Mouse (Mus musculus): ENCODE measurements around the gene Stau1. TPM values are rescaled to one million over a fixed set of nuclear protein-coding genes. Genes with fewer than 3 reads are reported as not detected.
"Not testable (repeated sequence)": the region's sequence is repeated elsewhere in the genome, so short reads cannot be mapped to it uniquely, and the experiment has no call there.

Stau1 gene
- polyA plus RNA-seq, 1 experiment: 74.9 TPM

- Histone ChIP-seq H3K4me1 (ENCODE audit: control insufficient read depth, insufficient read depth, low read length) (peaks cover 4% of the 10 kb centered on the region), H3K27ac (ENCODE audit: insufficient read depth, low read length) (peak within 1 kb of the TSS; percentile 53; the same call in 1 of the 2 replicates), H3K4me3 (ENCODE audit: insufficient read depth, low read length) (peak within 1 kb of the TSS; percentile 93)
- TF ChIP-seq CTCF (IDR thresholded peaks at IDR 0.05; ENCODE audit: borderline replicate concordance, insufficient read depth, low read length) (no peak), POLR2A (IDR thresholded peaks at IDR 0.05; ENCODE audit: low read depth, low read length) (peak; percentile 73)
Observed at GRCm38 (mm10) chr2:167014702-167015381, 18.7 kb upstream of the Stau1 start, which contains the start of gene Ddx27. Ddx27 (plus strand) TSS chr2:167015193.

GRCm38 (mm10) chr2:167010546-167010945 is 14.4 kb upstream of the Stau1 start:
- Histone ChIP-seq H3K4me1 (ENCODE audit: control insufficient read depth, insufficient read depth, low read length) (no peaks in the 10 kb centered on the region), H3K4me3 (ENCODE audit: insufficient read depth, low read length) (no peak overlapping the region), H3K27ac (ENCODE audit: insufficient read depth, low read length) (no peak overlapping the region)
- no peak for TF ChIP-seq POLR2A (IDR thresholded peaks at IDR 0.05; ENCODE audit: low read depth, low read length)
- TF ChIP-seq CTCF (IDR thresholded peaks at IDR 0.05; ENCODE audit: borderline replicate concordance, insufficient read depth, low read length): no peak

- H3K4me1 ChIP-seq (ENCODE audit: control insufficient read depth, insufficient read depth, low read length): no peaks in the 10 kb centered on the region
- no peak overlapping the region for H3K4me3 ChIP-seq (ENCODE audit: insufficient read depth, low read length)
- no peak overlapping the region for H3K27ac ChIP-seq (ENCODE audit: insufficient read depth, low read length)
- TF ChIP-seq CTCF (IDR thresholded peaks at IDR 0.05; ENCODE audit: borderline replicate concordance, insufficient read depth, low read length) (no peak), POLR2A (IDR thresholded peaks at IDR 0.05; ENCODE audit: low read depth, low read length) (no peak)
Observed at GRCm38 (mm10) chr2:167009483-167009882, 13.4 kb upstream of the Stau1 start.

GRCm38 (mm10) chr2:167007565-167007964 is 11.5 kb upstream of the Stau1 start:
- H3K27ac ChIP-seq (ENCODE audit: insufficient read depth, low read length); H3K4me3 ChIP-seq (ENCODE audit: insufficient read depth, low read length); H3K4me1 ChIP-seq (ENCODE audit: control insufficient read depth, insufficient read depth, low read length): not testable (repeated sequence)

- Histone ChIP-seq H3K27ac (ENCODE audit: insufficient read depth, low read length) (no peak overlapping the region), H3K4me3 (ENCODE audit: insufficient read depth, low read length) (no peak overlapping the region), H3K4me1 (ENCODE audit: control insufficient read depth, insufficient read depth, low read length) (no peaks in the 10 kb centered on the region; the same call in 1 of the 2 replicates)
- no peak for TF ChIP-seq CTCF (IDR thresholded peaks at IDR 0.05; ENCODE audit: borderline replicate concordance, insufficient read depth, low read length)
- TF ChIP-seq POLR2A (IDR thresholded peaks at IDR 0.05; ENCODE audit: low read depth, low read length): no peak
Observed at GRCm38 (mm10) chr2:167007001-167007491, 10.9 kb upstream of the Stau1 start.

GRCm38 (mm10) chr2:167006355-167006754 is 10.3 kb upstream of the Stau1 start:
- no peak for TF ChIP-seq POLR2A (IDR thresholded peaks at IDR 0.05; ENCODE audit: low read depth, low read length)
- no peak for TF ChIP-seq CTCF (IDR thresholded peaks at IDR 0.05; ENCODE audit: borderline replicate concordance, insufficient read depth, low read length)

GRCm38 (mm10) chr2:167004099-167004854 is 8.2 kb upstream of the Stau1 start:
- TF ChIP-seq POLR2A (IDR thresholded peaks at IDR 0.05; ENCODE audit: low read depth, low read length) (no peak), CTCF (IDR thresholded peaks at IDR 0.05; ENCODE audit: borderline replicate concordance, insufficient read depth, low read length) (no peak)
- H3K4me3 ChIP-seq (ENCODE audit: insufficient read depth, low read length): no peak overlapping the region
- H3K4me1 ChIP-seq (ENCODE audit: control insufficient read depth, insufficient read depth, low read length): no peaks in the 10 kb centered on the region; the same call in 1 of the 2 replicates
- H3K27ac ChIP-seq (ENCODE audit: insufficient read depth, low read length): no peak overlapping the region

More at GRCm38 (mm10) chr2:167006355-167006754, 10.3 kb upstream of the Stau1 start:
- Histone ChIP-seq H3K4me1 (ENCODE audit: control insufficient read depth, insufficient read depth, low read length) (no peaks in the 10 kb centered on the region; the same call in 1 of the 2 replicates), H3K27ac (ENCODE audit: insufficient read depth, low read length) (no peak overlapping the region), H3K4me3 (ENCODE audit: insufficient read depth, low read length) (no peak overlapping the region)

GRCm38 (mm10) chr2:167001486-167001885 is 5.4 kb upstream of the Stau1 start:
- peaks cover 3% of the 10 kb centered on the region for H3K4me1 ChIP-seq (ENCODE audit: control insufficient read depth, insufficient read depth, low read length)
- TF ChIP-seq POLR2A (IDR thresholded peaks at IDR 0.05; ENCODE audit: low read depth, low read length) (no peak), CTCF (IDR thresholded peaks at IDR 0.05; ENCODE audit: borderline replicate concordance, insufficient read depth, low read length) (no peak)
- H3K4me3 ChIP-seq (ENCODE audit: insufficient read depth, low read length): no peak overlapping the region
- no peak overlapping the region for H3K27ac ChIP-seq (ENCODE audit: insufficient read depth, low read length)

- Histone ChIP-seq H3K4me3 (ENCODE audit: insufficient read depth, low read length) (peak overlapping the region; percentile 46), H3K27ac (ENCODE audit: insufficient read depth, low read length) (peak overlapping the region; percentile 29), H3K4me1 (ENCODE audit: control insufficient read depth, insufficient read depth, low read length) (peaks cover 10% of the 10 kb centered on the region)
- TF ChIP-seq CTCF (IDR thresholded peaks at IDR 0.05; ENCODE audit: borderline replicate concordance, insufficient read depth, low read length) (no peak), POLR2A (IDR thresholded peaks at IDR 0.05; ENCODE audit: low read depth, low read length) (0 out of 2 replicates have a peak, but pooled peaks have one; percentile 34)
Observed at GRCm38 (mm10) chr2:166996533-166996894, 415 bp upstream of the Stau1 start.
